Comparison of ENCODE assay signal across 20 mouse cellular contexts in genomic region chr11:15715987-15716386, GRCm38 (mm10).
DNase-seq lines count a peak whose midpoint lies in the region; ATAC-seq and TF ChIP-seq lines count a peak whose summit lies in the region.
"Had no signal": no experiment of that assay in that cellular context is flagged by ENCODE, and none has a peak within 500 bp of the region (broad histone marks: within the 10 kb centered on the region; RNA-seq: fewer than 3 reads in every experiment).

No protein-coding gene starts in this region.

- TF ChIP-seq EP300 in MEL (IDR thresholded peaks at IDR 0.05; ENCODE audit: low read depth in 1 of 2, low read length in 2 of 2), result peak; percentile 44 to 67; a peak in 3 of 4 replicates

- TF ChIP-seq RAD21 in MEL (IDR thresholded peaks at IDR 0.05; ENCODE audit: low read depth, low read length), result no peak

- no peak for DNase-seq in liver
- peak; percentile 29 for DNase-seq in MEL (ENCODE audit: low read depth, low spot score)
- no peak for DNase-seq in layer of hippocampus, adult 18-20 months (ENCODE audit: low spot score in 2 of 2)
- DNase-seq: adrenal gland, adult 2 months; adrenal gland, adult 8-10 months; adrenal gland, postnatal 10 days; adrenal gland, postnatal 14 days; adrenal gland, postnatal 25 days; adrenal gland, postnatal 36 days; B cell, adult 2 months; cerebellum, adult 11 months; cerebellum, adult 11-12 months; cerebellum, adult 18-20 months; cerebellum, adult 2 months had no signal

- H3K4me1 ChIP-seq in liver, embryonic 16.5 days (ENCODE audit: control insufficient read depth, low read depth, low read length), result no peaks in the 10 kb centered on the region
- H3K4me1 ChIP-seq in MEL (ENCODE audit: control insufficient read depth in 1 of 2, insufficient read depth in 2 of 2, low read length in 2 of 2), result peaks cover 14 to 16% of the 10 kb centered on the region in 2 experiments

- no peaks in the 10 kb centered on the region for H3K27me3 ChIP-seq in liver, embryonic 16.5 days (ENCODE audit: control insufficient read depth, insufficient read depth, low read depth, low read length)
- H3K27me3 ChIP-seq in MEL (ENCODE audit: control insufficient read depth in 1 of 2, insufficient read depth in 2 of 2, low read length in 2 of 2), result no peaks in the 10 kb centered on the region
- H3K27me3 ChIP-seq: CH12.LX, Patski had no signal

- H3K79me2 ChIP-seq in MEL (ENCODE audit: control insufficient read depth, insufficient read depth, low read length, poor library complexity), result no peaks in the 10 kb centered on the region

- no peak for ATAC-seq in liver, embryonic 16.5 days (ENCODE audit: low read depth)
- ATAC-seq: activated CD4-positive, CD25-positive, alpha-beta regulatory T cell, adult 4 months; CD4-positive, CD25-positive, alpha-beta regulatory T cell, adult 4 months; Patski had no signal

- H3K9ac ChIP-seq in liver, embryonic 16.5 days (ENCODE audit: low read depth, low read length), result no peak overlapping the region
- no peak overlapping the region for H3K9ac ChIP-seq in MEL (ENCODE audit: control insufficient read depth, low read depth, low read length, poor library complexity, severe bottlenecking)

- no peak overlapping the region for H3K4me3 ChIP-seq in liver, embryonic 16.5 days (ENCODE audit: low read depth, low read length)
- no peak overlapping the region for H3K4me3 ChIP-seq in MEL (ENCODE audit: control insufficient read depth in 1 of 2, insufficient read depth in 1 of 2, low read depth in 2 of 2, low read length in 2 of 2)

- H3K4me2 ChIP-seq in liver, embryonic 16.5 days (ENCODE audit: low read depth, low read length), result peak overlapping the region; percentile 51; the same call in 1 of the 2 replicates

- no peak for TF ChIP-seq POLR2A in MEL (IDR thresholded peaks at IDR 0.05; ENCODE audit: control insufficient read depth in 1 of 2, insufficient read depth in 1 of 2, low read depth in 1 of 2, low read length in 2 of 2, poor library complexity in 1 of 2)

- H3K9me3 ChIP-seq in liver, embryonic 16.5 days (replicated peaks; ENCODE audit: control insufficient read depth, low read length), result no peaks in the 10 kb centered on the region
- no peaks in the 10 kb centered on the region for H3K9me3 ChIP-seq in MEL (replicated peaks; ENCODE audit: insufficient read depth, low read length)
- H3K9me3 ChIP-seq: G1E had no signal

- no peak overlapping the region for H3K27ac ChIP-seq in liver, embryonic 16.5 days (ENCODE audit: low read length)
- H3K27ac ChIP-seq in MEL (ENCODE audit: control insufficient read depth, low read depth, low read length), result no peak overlapping the region

- H3K36me3 ChIP-seq in liver, embryonic 16.5 days (ENCODE audit: control insufficient read depth, insufficient read depth), result no peaks in the 10 kb centered on the region
- H3K36me3 ChIP-seq in MEL (ENCODE audit: control insufficient read depth in 1 of 2, insufficient read depth in 2 of 2, low read length in 2 of 2), result peaks cover 0 to 19% of the 10 kb centered on the region in 2 experiments; a peak in 2 of 4 replicates
- H3K36me3 ChIP-seq: G1E had no signal

- no peak for TF ChIP-seq CTCF in MEL (IDR thresholded peaks at IDR 0.05 in 2 of 3, conservative IDR thresholded peaks at IDR 0.05 in 1 of 3; ENCODE audit: control insufficient read depth in 1 of 3, insufficient read depth in 1 of 3, low read depth in 2 of 3, low read length in 3 of 3, poor library complexity in 1 of 3, severe bottlenecking in 1 of 3)

TF ChIP-seq in MEL, 35 proteins besides CTCF, POLR2A, EP300 and RAD21:
- TF ChIP-seq GATA1 (IDR thresholded peaks at IDR 0.05; ENCODE audit: low read depth, low read length) (peak; percentile 42; the same call in 1 of the 2 replicates), TCF12 (IDR thresholded peaks at IDR 0.05; ENCODE audit: low read depth, low read length) (peak; percentile 67), MAX (IDR thresholded peaks at IDR 0.05; ENCODE audit: low read length) (no peak), KAT2A (conservative IDR thresholded peaks at IDR 0.05; ENCODE audit: low read depth, low read length) (no peak), ELF1 (IDR thresholded peaks at IDR 0.05; ENCODE audit: low read depth, low read length) (no peak), USF1 (IDR thresholded peaks at IDR 0.05; ENCODE audit: low read depth, low read length) (no peak), POLR2AphosphoS2 (IDR thresholded peaks at IDR 0.05; ENCODE audit: low read length) (no peak), SMC3 (IDR thresholded peaks at IDR 0.05; ENCODE audit: low read depth, low read length) (no peak), ZNF384 (IDR thresholded peaks at IDR 0.05; ENCODE audit: low read depth, low read length) (0 out of 2 replicates have a peak, but pooled peaks have one; percentile 20), ETS1 (IDR thresholded peaks at IDR 0.05; ENCODE audit: low read depth, low read length) (0 out of 2 replicates have a peak, but pooled peaks have one; percentile 10), BHLHE40 (IDR thresholded peaks at IDR 0.05; ENCODE audit: borderline replicate concordance, low read depth, low read length) (no peak; the same call in 1 of the 2 replicates), RCOR1 (IDR thresholded peaks at IDR 0.05; ENCODE audit: low read depth, low read length) (peak; percentile 88), MXI1 (IDR thresholded peaks at IDR 0.05; ENCODE audit: low read depth, low read length) (no peak), MYB (IDR thresholded peaks at IDR 0.05; ENCODE audit: low read depth, low read length) (no peak)
